Mouse (Mus musculus) kidney, adult 2 months (tissue): ENCODE measurements at regions not wholly inside any gene's neighbourhood (a gene's known extent, or its start where the extent isn't known, plus 50 kb on each side); places are given as distances from the start of the nearest gene placed in this dataset.

ENCODE experiments used
- DNase-seq: peaks from one replicate; pipeline ENCODE4 v3.0.0; 2021
- H3K27ac ChIP-seq: fragments of 200-500 bp; 2 replicates; pipeline ENCODE4 v1.5.1; 2012; ENCODE audit warnings: low read depth, low read length, control low read depth, inconsistent platforms; ENCODE audit not compliant: insufficient read depth
- H3K27me3 ChIP-seq: fragments of 200-500 bp; replicated peaks from 2 replicates; pipeline ENCODE4 v1.6.1; 2012; ENCODE audit warnings: mild to moderate bottlenecking, moderate library complexity, low read length, inconsistent platforms; ENCODE audit not compliant: control insufficient read depth, insufficient read depth
- H3K36me3 ChIP-seq: fragments of 200-500 bp; 2 replicates; pipeline ENCODE4 v1.6.1; 2012; ENCODE audit warnings: mild to moderate bottlenecking, moderate library complexity, low read length, inconsistent platforms; ENCODE audit not compliant: control insufficient read depth, insufficient read depth
- H3K4me1 ChIP-seq: fragments of 200-500 bp; 2 replicates; pipeline ENCODE4 v1.6.1; 2011; ENCODE audit warnings: low read length; ENCODE audit not compliant: control insufficient read depth, insufficient read depth
- H3K4me3 ChIP-seq: fragments of 200-500 bp; 2 replicates; pipeline ENCODE4 v1.5.1; 2011; ENCODE audit warnings: mild to moderate bottlenecking, low read depth, low read length, control low read depth; ENCODE audit not compliant: insufficient read depth
- CTCF ChIP-seq: fragments of 200-500 bp; conservative IDR thresholded peaks from 2 replicates; pipeline ENCODE4 v1.5.1; 2011; ENCODE audit warnings: low read depth, mild to moderate bottlenecking, control low read depth, low read length, moderate library complexity, mixed read lengths; ENCODE audit not compliant: insufficient read depth, insufficient read length
- POLR2A ChIP-seq: fragments of 200-500 bp; IDR thresholded peaks from one replicate; pipeline ENCODE4 v1.6.1; 2011; ENCODE audit warnings: low read depth, low read length, control low read depth
- WGBS: fragments of 180-500 bp; shearing (Covaris S2); methylation state at CpG from one replicate; pipeline ENCODE4 v1.1.7; 2018; 5-methylcytosine and 5-hydroxymethylcytosine counted together

- Histone ChIP-seq H3K4me1 (no peaks in the 10 kb centered on the region), H3K27ac (no peak overlapping the region), H3K4me3 (no peak overlapping the region), H3K27me3 (no peaks in the 10 kb centered on the region), H3K36me3 (no peaks in the 10 kb centered on the region)
- no peak for DNase-seq
- 48% methylated on average over 5 of the region's 5 CpGs for WGBS
- TF ChIP-seq CTCF (no peak), POLR2A (no peak)
Measured at GRCm38 (mm10) chr9:62220451-62220850, 61.6 kb downstream of the Spesp1 start.

DNA sequence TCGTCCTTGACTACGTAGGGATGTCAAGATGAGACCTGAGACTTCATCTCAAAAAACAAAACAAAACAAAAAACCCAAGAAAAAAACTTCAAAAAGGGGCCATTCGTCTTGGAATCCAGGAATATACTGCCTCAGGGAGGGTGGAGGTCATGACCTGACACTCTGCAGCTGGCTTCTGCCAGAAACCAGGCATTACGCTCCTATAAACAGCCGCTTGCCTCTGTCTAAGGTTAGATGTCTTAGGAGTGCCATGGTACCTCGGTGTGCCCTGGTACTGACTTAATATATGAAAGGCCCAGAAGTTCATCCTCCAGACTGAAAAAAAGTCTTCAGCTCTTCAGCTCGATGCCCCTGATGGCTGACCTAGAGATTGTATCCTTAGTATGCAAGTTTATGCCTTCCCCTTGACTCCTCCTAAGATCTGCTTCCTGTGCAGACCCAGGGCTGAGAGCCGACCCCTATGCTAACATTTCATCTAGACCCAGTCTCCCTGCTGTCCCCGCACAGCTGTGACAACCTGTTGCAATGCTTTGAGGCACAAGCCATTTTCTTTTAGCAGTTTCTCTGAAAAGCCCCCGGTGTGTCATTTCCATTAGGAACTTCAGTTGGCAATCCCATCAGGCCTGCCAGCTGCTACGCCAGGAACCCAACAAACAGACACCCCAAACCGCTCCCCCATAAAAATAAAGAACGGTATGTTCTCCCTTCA is 66.7 kb downstream of the Spesp1 start:
- no peaks in the 10 kb centered on the region for H3K4me1 ChIP-seq
- 56% methylated on average over 13 of the region's 13 CpGs for WGBS
- no peaks in the 10 kb centered on the region for H3K36me3 ChIP-seq
- DNase-seq: no peak
- H3K27me3 ChIP-seq: no peaks in the 10 kb centered on the region
- TF ChIP-seq CTCF (no peak), POLR2A (no peak)
- no peak overlapping the region for H3K4me3 ChIP-seq
- H3K27ac ChIP-seq: no peak overlapping the region

DNA sequence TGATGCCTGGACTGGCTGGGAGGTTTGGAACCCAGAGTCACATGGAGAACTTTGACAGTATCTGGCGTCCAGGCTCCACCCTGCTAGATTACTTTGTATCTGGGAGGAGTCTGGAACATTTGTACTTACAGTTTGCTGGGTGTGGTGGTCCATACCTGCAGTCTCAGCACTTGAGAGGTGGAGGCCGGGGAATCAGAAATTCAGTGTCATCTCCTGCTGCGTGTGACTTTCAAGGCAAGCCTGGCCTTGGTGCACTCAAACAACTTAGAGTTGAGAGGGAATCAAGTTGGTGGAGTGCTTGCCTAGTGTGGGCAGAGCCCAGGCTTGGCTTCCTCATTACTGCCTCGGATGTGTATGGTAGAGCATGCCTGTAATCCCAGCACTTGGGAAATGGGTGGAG is 67.5 kb downstream of the Spesp1 start:
- Histone ChIP-seq H3K4me3 (no peak overlapping the region), H3K27ac (no peak overlapping the region), H3K27me3 (no peaks in the 10 kb centered on the region), H3K4me1 (no peaks in the 10 kb centered on the region), H3K36me3 (no peaks in the 10 kb centered on the region)
- TF ChIP-seq POLR2A: no peak
- TF ChIP-seq CTCF: no peak
- WGBS: 82% methylated on average over 4 of the region's 4 CpGs
- DNase-seq: no peak

DNA sequence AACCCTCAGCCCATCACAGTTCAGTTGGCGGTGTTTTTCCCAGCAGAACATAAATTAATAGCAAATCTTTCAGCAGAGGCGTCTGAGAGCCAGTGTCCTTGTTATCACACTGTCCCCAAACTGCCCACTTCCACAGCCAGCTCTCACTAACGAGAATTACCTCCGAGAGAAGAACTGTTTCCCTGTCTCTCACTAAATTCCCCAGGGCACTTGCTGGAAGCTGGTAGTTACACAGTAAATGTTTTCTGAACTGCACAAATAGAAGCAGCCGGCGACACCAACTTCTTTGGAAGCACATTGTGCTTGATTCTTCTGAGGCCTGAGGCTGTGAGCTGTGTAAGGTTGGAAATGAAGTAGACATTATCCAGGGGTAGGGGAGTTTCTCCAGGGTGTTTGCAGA is 69.4 kb downstream of the Spesp1 start:
- no peaks in the 10 kb centered on the region for H3K36me3 ChIP-seq
- H3K27me3 ChIP-seq: no peaks in the 10 kb centered on the region
- H3K27ac ChIP-seq: no peak overlapping the region
- WGBS: 57% methylated on average over 6 of the region's 6 CpGs
- H3K4me1 ChIP-seq: no peaks in the 10 kb centered on the region
- no peak for DNase-seq
- no peak overlapping the region for H3K4me3 ChIP-seq
- TF ChIP-seq POLR2A (no peak), CTCF (no peak)

GRCm38 (mm10) chr9:62210815-62211214 is 71.2 kb downstream of the Spesp1 start:
- DNase-seq: no peak
- Histone ChIP-seq H3K27me3 (no peaks in the 10 kb centered on the region), H3K36me3 (no peaks in the 10 kb centered on the region), H3K4me3 (no peak overlapping the region), H3K27ac (no peak overlapping the region), H3K4me1 (no peaks in the 10 kb centered on the region)
- WGBS: 91% methylated on average over 5 of the region's 5 CpGs
- TF ChIP-seq POLR2A (no peak), CTCF (no peak)

- DNase-seq: no peak
- H3K27me3 ChIP-seq: no peaks in the 10 kb centered on the region
- no peaks in the 10 kb centered on the region for H3K4me1 ChIP-seq
- no peaks in the 10 kb centered on the region for H3K36me3 ChIP-seq
- H3K27ac ChIP-seq: no peak overlapping the region
- no peak for TF ChIP-seq POLR2A
- no peak for TF ChIP-seq CTCF
- WGBS: 70% methylated on average over 5 of the region's 5 CpGs
- H3K4me3 ChIP-seq: no peak overlapping the region
Measured at GRCm38 (mm10) chr9:62208436-62208835, 73.6 kb downstream of the Spesp1 start.

GRCm38 (mm10) chr9:62205264-62205663 is 76.7 kb downstream of the Spesp1 start:
- WGBS: 52% methylated on average over 4 of the region's 4 CpGs
- peak; percentile 52 for DNase-seq
- no peak overlapping the region; the same call in 1 of the 2 replicates for H3K27ac ChIP-seq

More at GRCm38 (mm10) chr9:62205264-62205663, 76.7 kb downstream of the Spesp1 start:
- TF ChIP-seq POLR2A (no peak), CTCF (no peak)
- H3K4me1 ChIP-seq: no peaks in the 10 kb centered on the region
- H3K4me3 ChIP-seq: no peak overlapping the region
- H3K36me3 ChIP-seq: no peaks in the 10 kb centered on the region
- no peaks in the 10 kb centered on the region for H3K27me3 ChIP-seq
